Mouse (Mus musculus) colon, adult 2 months (tissue): ENCODE measurements around the gene Mpc2. TPM values are rescaled to one million over a fixed set of nuclear protein-coding genes. Genes with fewer than 3 reads are reported as not detected.

ENCODE experiments used
- polyA plus RNA-seq: library from polyadenylated mRNA; depleted of rRNA; stranded (reverse); fragments of >200 nt; gene quantifications from 2 replicates; pipeline ENCODE4 v1.2.3, GENCODE M21; 2012; rRNA removed

The Mpc2 gene
- 90.3 and 90.6 TPM in 2 replicates for polyA plus RNA-seq

DNA sequence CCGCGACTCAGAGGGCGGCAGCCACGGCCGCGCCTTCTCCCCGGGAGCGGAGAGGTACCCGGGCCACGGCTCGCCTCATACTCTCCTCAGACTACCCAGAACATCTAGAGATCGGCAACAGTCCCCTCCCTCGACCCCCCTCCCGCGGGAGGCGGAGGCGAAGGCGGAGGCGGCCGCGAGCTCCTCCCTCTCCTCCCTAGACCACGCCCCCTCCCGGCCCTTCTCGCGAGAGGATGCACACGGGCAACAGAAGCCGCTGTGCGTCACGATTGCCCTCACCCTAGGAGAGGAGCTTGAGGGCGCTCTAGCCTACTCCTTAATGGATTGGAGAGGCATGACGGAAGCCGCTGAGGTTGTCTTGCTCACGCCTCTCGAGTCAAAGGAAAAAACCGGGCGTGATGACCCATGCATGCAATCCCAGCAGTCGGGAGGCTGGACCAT, at the start of gene Mpc2, which contains the start of gene Dcaf6:
Gene Mpc2 (plus strand): TSS at position 278 of the 441 bp plus-strand sequence.
Gene Dcaf6 (minus strand): TSS at position 116 of the 441 bp plus-strand sequence.

DNA sequence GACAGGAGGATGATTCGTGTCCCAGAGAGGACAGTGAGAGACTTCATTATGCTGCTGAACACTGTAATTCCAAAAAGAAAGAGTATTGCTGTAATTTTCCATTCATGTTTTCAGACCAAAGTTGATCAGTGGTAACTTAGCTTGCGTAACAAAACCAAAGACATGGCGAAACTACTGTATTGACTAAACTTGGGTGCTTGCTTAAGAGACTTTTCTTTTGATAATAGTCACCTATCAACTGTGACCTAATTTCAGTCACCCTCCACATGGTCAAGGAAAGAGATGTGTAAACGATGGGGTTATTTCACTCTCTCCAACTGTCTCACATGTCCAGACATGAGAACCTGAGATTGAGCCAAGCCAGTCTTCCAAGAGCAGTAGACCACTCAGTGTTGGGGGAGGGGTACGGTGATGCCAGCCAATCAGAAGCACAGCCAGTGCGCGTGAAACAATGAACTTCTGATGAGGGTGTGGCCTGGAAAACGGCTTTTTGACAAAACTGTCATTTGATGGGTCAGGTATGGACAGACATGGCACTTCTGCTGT, 24.3 kb downstream of the Mpc2 start, which contains the start of gene Adcy10:
Gene Adcy10 (plus strand): TSS at position 496 of the 546 bp plus-strand sequence.

Other genes with a start within 250 kb of the Mpc2 start
- 25.3 and 26.9 TPM in 2 replicates for gene Tiprl, start 223.6 kb upstream of the Mpc2 start, polyA plus RNA-seq
- 2.8 and 4.7 TPM in 2 replicates for gene Gpr161, start 164.8 kb upstream of the Mpc2 start, polyA plus RNA-seq
- gene Dcaf6, start 162 bp upstream of the Mpc2 start, polyA plus RNA-seq = 11.3 and 14.2 TPM in 2 replicates
- gene Adcy10, start 24.5 kb downstream of the Mpc2 start, polyA plus RNA-seq = not detected in 2 replicates
- gene Mpzl1, start 173.9 kb downstream of the Mpc2 start, polyA plus RNA-seq = 44.2 and 54.2 TPM in 2 replicates
- gene Rcsd1, start 249.1 kb downstream of the Mpc2 start, polyA plus RNA-seq = 6.6 and 6.9 TPM in 2 replicates